Mouse (Mus musculus) G1E (cell line): ENCODE results near the gene Atp8a1.

Experiments
- CTCF ChIP-seq: IDR thresholded peaks from 2 replicates; pipeline ENCODE4 v1.5.1; 2012; ENCODE audit warnings: low read depth, low read length, inconsistent platforms, mixed read lengths
- GATA1 ChIP-seq: IDR thresholded peaks from 2 replicates; pipeline ENCODE4 v1.6.1; 2012; ENCODE audit warnings: borderline replicate concordance, low read length, inconsistent platforms, mixed read lengths
- GATA2 ChIP-seq: IDR thresholded peaks from 2 replicates; pipeline ENCODE4 v1.6.1; 2012; ENCODE audit warnings: low read depth, low read length, inconsistent platforms, borderline replicate concordance
- POLR2AphosphoS5 ChIP-seq: IDR thresholded peaks from 2 replicates; pipeline ENCODE4 v1.6.1; 2012; ENCODE audit warnings: low read depth, low read length, inconsistent platforms; ENCODE audit not compliant: insufficient replicate concordance
- TAL1 ChIP-seq: conservative IDR thresholded peaks from 2 replicates; pipeline ENCODE4 v1.6.1; 2012; ENCODE audit warnings: low read depth, low read length, inconsistent platforms, mixed read lengths

DNA sequence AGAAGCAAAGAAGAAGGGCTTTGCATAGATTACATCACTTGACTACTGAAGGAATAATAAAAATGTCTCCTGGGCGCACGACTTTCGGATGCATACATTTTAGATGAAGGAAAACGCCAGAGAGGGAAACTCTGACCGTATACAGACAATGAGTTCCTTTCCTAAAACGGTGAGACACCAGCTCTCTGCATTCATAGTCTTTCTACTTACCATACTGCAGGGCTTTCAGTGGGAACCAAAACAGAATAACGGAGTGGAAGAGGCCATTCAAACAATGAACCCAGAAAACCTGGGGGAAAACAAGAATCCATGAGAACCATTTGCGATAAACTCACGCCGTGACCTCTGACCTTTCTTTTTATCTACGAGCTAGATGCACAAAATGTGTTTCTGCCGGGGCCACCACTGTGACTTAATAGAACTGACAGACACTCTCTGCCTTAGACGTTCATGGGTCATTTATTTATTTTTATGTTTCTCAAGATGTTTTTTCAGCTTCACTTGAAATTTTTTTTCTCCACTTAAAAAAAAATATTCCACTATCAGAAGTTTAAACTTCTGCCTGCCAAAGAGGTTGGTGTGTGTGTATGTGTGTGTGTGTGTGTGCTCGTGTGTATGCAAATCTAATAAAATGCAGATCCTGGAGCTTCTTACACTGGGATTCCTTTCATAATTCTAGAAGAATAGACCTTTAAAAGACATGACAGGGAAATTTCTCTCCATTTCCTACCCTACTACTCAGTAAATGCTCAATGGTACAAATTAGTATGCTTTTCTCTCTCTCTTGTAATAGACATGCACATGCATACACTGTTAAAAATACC lies 191.3 kb downstream of the Atp8a1 start:
- TF ChIP-seq TAL1 (no peak), CTCF (no peak), GATA1 (no peak), POLR2AphosphoS5 (no peak), GATA2 (no peak)
